Comparison of ENCODE assay signal across 8 mouse cellular contexts in genomic region chr7:44816470-44817021, GRCm38 (mm10). TPM values are rescaled to one million over a fixed set of nuclear protein-coding genes. Genes with fewer than 3 reads are reported as not detected.
DNase-seq lines count a peak whose midpoint lies in the region; ATAC-seq and TF ChIP-seq lines count a peak whose summit lies in the region.

Atf5 (minus strand) TSS chr7:44816658.

- H3K9ac ChIP-seq in embryonic facial prominence, embryonic 13.5 days: peak within 1 kb of the TSS; percentile 97
- peak within 1 kb of the TSS; percentile 98 for H3K9ac ChIP-seq in heart, embryonic 12.5 days

- peaks cover 14% of the 10 kb centered on the region for H3K4me1 ChIP-seq in cerebellum, adult 2 months (ENCODE audit: control insufficient read depth, insufficient read depth, low read length)
- peaks cover 49% of the 10 kb centered on the region for H3K4me1 ChIP-seq in embryonic facial prominence, embryonic 13.5 days
- peaks cover 51% of the 10 kb centered on the region for H3K4me1 ChIP-seq in heart, embryonic 12.5 days (replicated peaks)

- H3K36me3 ChIP-seq in embryonic facial prominence, embryonic 13.5 days: peaks cover 14% of the 10 kb centered on the region
- peaks cover 27% of the 10 kb centered on the region for H3K36me3 ChIP-seq in heart, embryonic 12.5 days

- peak within 1 kb of the TSS; percentile 79 for H3K27ac ChIP-seq in cerebellum, adult 2 months (ENCODE audit: insufficient read depth, low read length)
- H3K27ac ChIP-seq in embryonic facial prominence, embryonic 13.5 days: peak within 1 kb of the TSS; percentile 96
- H3K27ac ChIP-seq in heart, embryonic 12.5 days (ENCODE audit: poor library complexity, severe bottlenecking): peak within 1 kb of the TSS; percentile 99

- no peak for TF ChIP-seq CTCF in cerebellum, adult 2 months (IDR thresholded peaks at IDR 0.05; ENCODE audit: borderline replicate concordance, insufficient read depth, low read depth, low read length)

- WGBS in cerebellum, adult 2 months: under 1% methylated on average over 57 of the region's 57 CpGs
- WGBS in embryonic facial prominence, embryonic 13.5 days: under 1% methylated on average over 57 of the region's 57 CpGs
- WGBS in heart, embryonic 12.5 days: under 1% methylated on average over 57 of the region's 57 CpGs

- no peak for TF ChIP-seq POLR2A in cerebellum, adult 2 months (IDR thresholded peaks at IDR 0.05; ENCODE audit: borderline replicate concordance, insufficient read depth, low read length)

- H3K4me3 ChIP-seq in cerebellum, adult 2 months (replicated peaks; ENCODE audit: insufficient read depth, low read depth, low read length): peak within 1 kb of the TSS; percentile 83
- H3K4me3 ChIP-seq in embryonic facial prominence, embryonic 13.5 days: peak within 1 kb of the TSS; percentile 73
- H3K4me3 ChIP-seq in heart, embryonic 12.5 days: peak within 1 kb of the TSS; percentile 90

- H3K9me3 ChIP-seq in embryonic facial prominence, embryonic 13.5 days: no peaks in the 10 kb centered on the region
- no peaks in the 10 kb centered on the region for H3K9me3 ChIP-seq in heart, embryonic 12.5 days (replicated peaks)

- peak within 1 kb of the TSS; percentile 73 for H3K4me2 ChIP-seq in embryonic facial prominence, embryonic 13.5 days
- peak within 1 kb of the TSS; percentile 89 for H3K4me2 ChIP-seq in heart, embryonic 12.5 days

- 0 out of 2 replicates have a peak, but pooled peaks have one; percentile 0 for ATAC-seq in embryonic facial prominence, embryonic 13.5 days (ENCODE audit: insufficient number of reproducible peaks, insufficient read depth, low FRiP score, low TSS enrichment, low read depth)
- peak; percentile 54 for ATAC-seq in heart, embryonic 12.5 days (ENCODE audit: insufficient number of reproducible peaks, low FRiP score)

- H3K27me3 ChIP-seq in cerebellum, adult 2 months (ENCODE audit: control insufficient read depth, insufficient read depth, low read length): no peaks in the 10 kb centered on the region
- H3K27me3 ChIP-seq in embryonic facial prominence, embryonic 13.5 days: no peaks in the 10 kb centered on the region
- no peaks in the 10 kb centered on the region for H3K27me3 ChIP-seq in heart, embryonic 12.5 days (replicated peaks)

- DNase-seq in cerebellum, adult 2 months: no peak
- no peak for DNase-seq in cerebellum, postnatal 10 days
- peak; percentile 91 for DNase-seq in Muller cell, postnatal 12 days (ENCODE audit: inconsistent ontology term)
- peak in 1 of 2 experiments; percentile 45 for DNase-seq in layer of hippocampus, postnatal 36 days
- peak; percentile 52 for DNase-seq in lung, postnatal 36 days
- DNase-seq in T-cell, adult 2 months (ENCODE audit: low spot score): no peak

RNA-seq across cellular contexts. Expression of gene Atf5, which starts in this region (rescaled TPM):
- 19.6 and 23.8 TPM in 2 replicates for polyA plus RNA-seq in cerebellum, adult 2 months (2012; rRNA removed)
- polyA plus RNA-seq in embryonic facial prominence, embryonic 13.5 days (2015; fragmentation: Nextera tagmentation; extraction: Ambion mirVana): 6.4 and 6.5 TPM in 2 replicates
- 2.6 and 2.7 TPM in 2 replicates for polyA plus RNA-seq in heart, embryonic 12.5 days (2016; fragmentation: Nextera tagmentation; extraction: Ambion mirVana)
- 10 to 100 TPM; 26.3 to 28.9 TPM for total RNA-seq in layer of hippocampus, postnatal 36 days (2021)

Comparison
In these comparisons a context has a peak if more than half of its experiments do, and no peak if none do; other contexts are left out.
1. DNase-seq: peak in Muller cell, postnatal 12 days (single experiment) and lung, postnatal 36 days (single experiment); none in cerebellum, adult 2 months (0 of 2), cerebellum, postnatal 10 days (0 of 2) and T-cell, adult 2 months (single experiment).
2. Peak in every context shown above with its lines, with median percentiles within 50 percentile points of each other: H3K27ac ChIP-seq and H3K4me3 ChIP-seq.